Mouse (Mus musculus): ENCODE results near the gene Gm29776.
A peak's percentile ranks its signal among the peaks of the same experiment; 100 is the strongest.

Gm29776 gene

DNA sequence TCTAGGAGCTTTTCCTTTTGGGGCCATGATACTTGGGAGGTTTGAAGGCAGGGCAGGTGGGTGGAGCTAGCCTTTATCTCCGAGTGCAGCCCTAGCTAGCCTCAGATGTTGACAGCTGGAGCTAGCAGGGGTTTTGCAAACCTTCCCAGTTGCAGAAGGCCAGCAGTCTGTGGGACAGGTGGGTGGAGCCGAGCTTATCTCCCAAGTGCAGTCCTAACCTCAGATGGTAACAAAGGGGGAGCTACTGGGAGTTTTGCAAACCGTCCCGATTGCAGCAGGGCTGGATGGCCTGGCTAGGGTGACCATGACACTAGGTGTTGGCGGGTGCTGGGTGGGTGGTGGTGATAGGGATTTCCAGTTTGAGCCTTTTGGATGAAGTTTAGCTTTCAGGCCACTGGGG lies 7.2 kb upstream of the Gm29776 start:
- Histone ChIP-seq H3K36me3 (ENCODE audit: insufficient read depth, low read length) (no peaks in the 10 kb centered on the region), H3K4me1 (replicated peaks; ENCODE audit: low read depth, low read length) (peaks cover 27% of the 10 kb centered on the region), H3K27me3 (ENCODE audit: insufficient read depth, low read length) (peaks cover 46% of the 10 kb centered on the region), H3K9me3 (ENCODE audit: low read length) (no peaks in the 10 kb centered on the region), H3K4me3 (replicated peaks; ENCODE audit: low read length) (no peak overlapping the region)
- TF ChIP-seq NANOG (IDR thresholded peaks at IDR 0.05; ENCODE audit: borderline replicate concordance, low read length) (no peak), POU5F1 (IDR thresholded peaks at IDR 0.05; ENCODE audit: borderline replicate concordance, low read length) (no peak), CTCF (conservative IDR thresholded peaks at IDR 0.05; ENCODE audit: low read length) (no peak)

DNA sequence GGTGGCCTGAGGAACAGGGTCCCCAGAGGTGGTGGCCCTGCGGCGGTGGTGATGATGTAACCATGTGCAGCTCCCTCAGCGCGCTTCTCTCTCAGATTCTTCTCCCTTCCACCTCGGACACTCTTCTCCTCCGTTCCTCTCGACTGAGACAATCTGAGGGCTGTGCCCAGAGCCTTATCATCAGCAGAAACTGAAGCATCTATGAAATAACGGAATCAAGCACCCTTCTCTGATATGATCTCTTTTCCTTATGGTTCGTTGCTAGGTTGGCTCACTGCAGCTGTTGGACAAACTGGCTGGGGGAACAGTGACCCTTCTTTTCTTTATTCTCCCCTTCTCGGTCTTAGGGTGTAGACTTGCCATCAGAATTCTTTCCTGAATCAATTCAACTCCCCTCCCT lies 4.6 kb upstream of the Gm29776 start:
- Histone ChIP-seq H3K4me1 (replicated peaks; ENCODE audit: low read depth, low read length) (peaks cover 28% of the 10 kb centered on the region), H3K36me3 (ENCODE audit: insufficient read depth, low read length) (no peaks in the 10 kb centered on the region), H3K9me3 (ENCODE audit: low read length) (no peaks in the 10 kb centered on the region), H3K4me3 (replicated peaks; ENCODE audit: low read length) (no peak overlapping the region), H3K27me3 (ENCODE audit: insufficient read depth, low read length) (peaks cover 33% of the 10 kb centered on the region)
- no peak for TF ChIP-seq NANOG (IDR thresholded peaks at IDR 0.05; ENCODE audit: borderline replicate concordance, low read length)
- no peak for TF ChIP-seq CTCF (conservative IDR thresholded peaks at IDR 0.05; ENCODE audit: low read length)
- TF ChIP-seq POU5F1 (IDR thresholded peaks at IDR 0.05; ENCODE audit: borderline replicate concordance, low read length) = no peak

DNA sequence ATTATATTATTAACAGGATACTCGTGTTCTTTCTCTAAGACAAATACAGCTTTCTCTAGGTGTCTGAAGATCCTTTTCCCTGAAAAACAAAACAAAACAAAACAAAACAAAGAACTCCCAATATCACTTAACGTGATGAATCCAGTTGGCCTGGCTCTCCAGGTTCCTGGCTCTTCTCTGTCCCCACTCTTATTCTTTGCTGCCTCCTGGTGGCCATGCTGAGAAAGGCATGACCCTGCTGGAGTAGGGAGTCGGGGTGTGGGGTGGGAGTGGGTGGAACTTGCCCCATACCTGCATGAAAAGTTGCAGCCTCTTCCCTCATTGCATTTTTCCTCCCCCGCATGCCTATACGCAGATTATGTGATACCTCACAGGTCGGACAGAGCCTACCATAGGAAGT lies 2.7 kb upstream of the Gm29776 start:
- peaks cover 23% of the 10 kb centered on the region for H3K4me1 ChIP-seq (replicated peaks; ENCODE audit: low read depth, low read length)
- H3K9me3 ChIP-seq (ENCODE audit: low read length) = no peaks in the 10 kb centered on the region
- no peak for TF ChIP-seq POU5F1 (IDR thresholded peaks at IDR 0.05; ENCODE audit: borderline replicate concordance, low read length)
- no peak for TF ChIP-seq NANOG (IDR thresholded peaks at IDR 0.05; ENCODE audit: borderline replicate concordance, low read length)
- peak; percentile 92 for TF ChIP-seq CTCF (conservative IDR thresholded peaks at IDR 0.05; ENCODE audit: low read length)
- no peak overlapping the region for H3K4me3 ChIP-seq (replicated peaks; ENCODE audit: low read length)
- no peaks in the 10 kb centered on the region for H3K36me3 ChIP-seq (ENCODE audit: insufficient read depth, low read length)
- peaks cover 22% of the 10 kb centered on the region for H3K27me3 ChIP-seq (ENCODE audit: insufficient read depth, low read length)

DNA sequence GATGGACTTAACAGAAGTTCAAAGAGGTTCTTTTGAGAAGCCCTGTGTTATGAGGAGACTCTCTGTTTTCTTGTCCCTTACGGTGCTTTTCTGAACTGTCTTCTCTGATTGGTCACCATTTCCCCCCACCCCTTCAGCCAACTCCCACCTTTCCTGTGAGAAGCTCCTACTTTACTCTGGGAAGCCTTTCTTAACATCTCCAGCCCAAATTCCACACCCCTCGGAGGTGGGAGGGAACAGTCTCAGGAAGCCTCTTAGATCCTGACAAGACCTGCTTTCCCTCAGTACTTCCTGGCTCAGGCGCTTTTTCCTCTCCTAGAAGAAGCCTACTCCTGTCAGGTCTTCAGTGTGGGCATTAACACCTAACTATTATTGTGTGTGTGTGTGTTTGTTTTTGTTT lies 953 bp upstream of the Gm29776 start:
- Histone ChIP-seq H3K4me3 (replicated peaks; ENCODE audit: low read length) (no peak overlapping the region), H3K27me3 (ENCODE audit: insufficient read depth, low read length) (peaks cover 26% of the 10 kb centered on the region), H3K36me3 (ENCODE audit: insufficient read depth, low read length) (no peaks in the 10 kb centered on the region), H3K4me1 (replicated peaks; ENCODE audit: low read depth, low read length) (peaks cover 21% of the 10 kb centered on the region), H3K9me3 (ENCODE audit: low read length) (no peaks in the 10 kb centered on the region)
- TF ChIP-seq POU5F1 (IDR thresholded peaks at IDR 0.05; ENCODE audit: borderline replicate concordance, low read length) (no peak), NANOG (IDR thresholded peaks at IDR 0.05; ENCODE audit: borderline replicate concordance, low read length) (no peak), CTCF (conservative IDR thresholded peaks at IDR 0.05; ENCODE audit: low read length) (no peak)

DNA sequence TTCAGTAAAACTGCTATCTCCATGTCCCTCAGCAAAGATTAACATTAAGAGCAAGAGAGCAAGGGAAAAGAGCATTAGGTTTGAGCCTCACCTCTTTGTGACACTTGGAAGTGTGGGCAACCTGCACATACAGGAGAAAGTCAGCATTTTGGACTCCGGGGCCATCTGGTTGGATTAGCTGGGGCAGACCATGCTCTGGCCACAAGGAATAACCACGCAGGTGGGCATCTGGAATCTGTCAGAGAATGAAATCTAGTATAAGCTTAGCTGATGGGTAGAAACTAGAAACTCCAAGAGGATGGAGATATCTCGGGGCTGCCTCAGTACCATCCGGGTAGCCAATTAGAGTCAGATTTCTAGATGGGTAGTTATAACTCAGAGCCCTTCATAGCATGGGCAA lies 1.9 kb downstream of the Gm29776 start:
- Histone ChIP-seq H3K4me1 (replicated peaks; ENCODE audit: low read depth, low read length) (peaks cover 23% of the 10 kb centered on the region), H3K36me3 (ENCODE audit: insufficient read depth, low read length) (peaks cover 19% of the 10 kb centered on the region), H3K9me3 (ENCODE audit: low read length) (no peaks in the 10 kb centered on the region), H3K27me3 (ENCODE audit: insufficient read depth, low read length) (peaks cover 11% of the 10 kb centered on the region; the same call in 1 of the 2 replicates), H3K4me3 (replicated peaks; ENCODE audit: low read length) (no peak overlapping the region)
- TF ChIP-seq NANOG (IDR thresholded peaks at IDR 0.05; ENCODE audit: borderline replicate concordance, low read length) = no peak
- no peak for TF ChIP-seq POU5F1 (IDR thresholded peaks at IDR 0.05; ENCODE audit: borderline replicate concordance, low read length)

DNA sequence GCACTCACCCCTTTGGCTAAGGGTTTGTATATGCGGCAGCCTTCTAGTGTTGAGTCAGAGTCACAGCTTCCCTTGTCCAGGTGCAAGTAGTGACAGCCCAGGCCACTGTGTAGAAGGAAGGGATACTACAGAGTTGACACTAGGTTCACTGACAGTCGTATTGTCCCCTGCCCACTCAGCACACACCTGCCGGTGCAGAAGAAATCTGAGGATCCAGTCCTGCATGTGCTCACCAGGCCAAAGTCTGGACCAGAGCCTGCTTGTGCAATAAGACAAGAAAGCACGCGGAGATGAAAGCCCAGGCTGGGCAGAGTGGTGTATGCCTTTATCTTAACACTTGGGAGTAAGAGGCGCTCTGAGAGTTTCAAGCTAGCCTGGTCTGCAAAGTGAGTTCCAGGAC lies 3.6 kb downstream of the Gm29776 start:
- Histone ChIP-seq H3K4me1 (replicated peaks; ENCODE audit: low read depth, low read length) (peaks cover 20% of the 10 kb centered on the region), H3K4me3 (replicated peaks; ENCODE audit: low read length) (no peak overlapping the region), H3K36me3 (ENCODE audit: insufficient read depth, low read length) (peaks cover 29% of the 10 kb centered on the region), H3K27me3 (ENCODE audit: insufficient read depth, low read length) (peaks cover 11% of the 10 kb centered on the region; the same call in 1 of the 2 replicates), H3K9me3 (ENCODE audit: low read length) (no peaks in the 10 kb centered on the region)
- TF ChIP-seq CTCF (conservative IDR thresholded peaks at IDR 0.05; ENCODE audit: low read length) = no peak
- no peak for TF ChIP-seq POU5F1 (IDR thresholded peaks at IDR 0.05; ENCODE audit: borderline replicate concordance, low read length)
- no peak for TF ChIP-seq NANOG (IDR thresholded peaks at IDR 0.05; ENCODE audit: borderline replicate concordance, low read length)

DNA sequence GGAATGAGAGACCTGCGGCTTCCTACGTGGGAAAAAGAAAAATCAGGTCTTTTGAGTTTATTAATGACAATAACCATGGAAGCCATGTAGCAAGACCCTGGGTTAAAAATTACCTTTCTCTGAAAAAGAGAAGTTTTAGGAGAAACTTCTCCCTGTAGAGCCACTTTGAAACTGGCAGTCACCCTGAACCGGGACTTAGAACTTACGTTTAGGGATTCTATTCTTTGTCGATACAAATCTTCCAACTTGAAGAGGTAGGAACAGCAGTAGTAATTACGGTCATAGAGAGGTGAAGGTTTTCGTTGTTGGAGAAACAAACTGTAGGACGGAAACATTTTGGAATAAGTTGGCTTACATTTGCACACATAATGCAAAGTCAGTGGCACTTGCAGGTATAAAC lies 11.4 kb downstream of the Gm29776 start:
- Histone ChIP-seq H3K27me3 (ENCODE audit: insufficient read depth, low read length) (no peaks in the 10 kb centered on the region), H3K4me3 (replicated peaks; ENCODE audit: low read length) (peak overlapping the region; percentile 98), H3K36me3 (ENCODE audit: insufficient read depth, low read length) (peaks cover 45% of the 10 kb centered on the region), H3K4me1 (replicated peaks; ENCODE audit: low read depth, low read length) (peaks cover 28% of the 10 kb centered on the region), H3K9me3 (ENCODE audit: low read length) (no peaks in the 10 kb centered on the region)
- TF ChIP-seq POU5F1 (IDR thresholded peaks at IDR 0.05; ENCODE audit: borderline replicate concordance, low read length) (no peak), CTCF (conservative IDR thresholded peaks at IDR 0.05; ENCODE audit: low read length) (no peak), NANOG (IDR thresholded peaks at IDR 0.05; ENCODE audit: borderline replicate concordance, low read length) (no peak)

DNA sequence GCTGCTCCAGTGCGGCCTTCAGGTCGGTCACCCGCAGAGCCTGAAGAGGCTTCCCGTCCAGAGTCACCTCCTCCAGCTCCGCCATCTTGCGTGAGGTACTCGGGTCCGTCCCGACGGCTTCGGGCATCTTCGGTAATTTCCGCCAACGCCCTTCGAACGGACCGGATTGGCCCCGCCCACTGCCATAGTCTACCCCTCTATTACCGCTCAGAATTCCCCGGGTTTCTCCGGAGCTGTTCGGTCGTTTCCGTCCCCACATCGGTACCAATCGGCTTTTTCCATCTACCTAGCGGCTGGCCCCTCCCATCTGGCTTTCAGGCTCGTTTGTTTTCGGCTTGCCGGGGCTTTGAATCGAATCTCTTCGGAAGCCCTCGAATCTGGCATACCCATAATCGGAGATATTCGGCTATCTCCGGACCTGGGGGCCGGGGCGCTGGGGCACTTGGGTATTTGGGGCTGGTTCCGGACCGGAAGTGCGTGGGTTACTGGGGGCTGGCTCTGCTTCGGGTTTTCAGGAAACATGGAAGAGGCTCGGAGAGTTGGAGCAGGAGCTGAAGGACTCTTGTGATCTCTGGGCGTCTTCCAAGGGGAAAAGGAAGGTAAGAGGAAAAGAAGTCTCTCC lies 12.0 kb downstream of the Gm29776 start, which contains the start of gene Acin1:
TSS of gene Acin1 (minus strand) at position 410 of the 622 bp plus-strand sequence.
- Histone ChIP-seq H3K4me3 (replicated peaks; ENCODE audit: low read length) (peak within 1 kb of the TSS; percentile 98), H3K4me1 (replicated peaks; ENCODE audit: low read depth, low read length) (peaks cover 28% of the 10 kb centered on the region), H3K36me3 (ENCODE audit: insufficient read depth, low read length) (peaks cover 48% of the 10 kb centered on the region), H3K9me3 (ENCODE audit: low read length) (no peaks in the 10 kb centered on the region), H3K27me3 (ENCODE audit: insufficient read depth, low read length) (no peaks in the 10 kb centered on the region)
- TF ChIP-seq NANOG (IDR thresholded peaks at IDR 0.05; ENCODE audit: borderline replicate concordance, low read length) = no peak
- TF ChIP-seq POU5F1 (IDR thresholded peaks at IDR 0.05; ENCODE audit: borderline replicate concordance, low read length) = no peak
- no peak for TF ChIP-seq CTCF (conservative IDR thresholded peaks at IDR 0.05; ENCODE audit: low read length)

DNA sequence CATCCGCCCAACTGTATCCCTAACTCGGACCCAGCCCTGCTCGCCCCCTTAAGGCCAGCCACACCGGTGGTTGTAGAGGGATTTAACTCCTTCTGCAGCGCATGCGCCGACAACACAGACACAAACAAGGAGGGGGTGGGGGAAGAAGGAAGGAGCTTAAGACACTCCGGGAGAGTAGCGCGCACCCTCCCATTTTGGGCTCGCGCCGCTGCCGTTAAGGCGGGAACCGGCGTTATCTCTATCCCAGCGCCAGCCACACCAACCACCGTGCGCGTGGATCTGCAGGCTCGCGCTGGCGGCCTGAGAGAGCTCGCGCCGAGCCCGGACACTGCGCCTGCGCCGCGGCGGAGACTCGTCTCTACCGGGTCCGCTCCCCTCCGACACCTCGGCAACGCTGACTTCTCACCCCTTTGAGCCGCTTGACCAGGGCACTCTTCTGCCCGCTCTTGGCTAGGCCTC lies 12.5 kb downstream of the Gm29776 start, which contains the start of gene 1700123O20Rik:
TSS of gene 1700123O20Rik (plus strand) at position 154 of the 459 bp plus-strand sequence.
- Histone ChIP-seq H3K9me3 (ENCODE audit: low read length) (no peaks in the 10 kb centered on the region), H3K27me3 (ENCODE audit: insufficient read depth, low read length) (no peaks in the 10 kb centered on the region), H3K4me1 (replicated peaks; ENCODE audit: low read depth, low read length) (peaks cover 28% of the 10 kb centered on the region), H3K36me3 (ENCODE audit: insufficient read depth, low read length) (peaks cover 48% of the 10 kb centered on the region), H3K4me3 (replicated peaks; ENCODE audit: low read length) (peak within 1 kb of the TSS; percentile 98)
- no peak for TF ChIP-seq POU5F1 (IDR thresholded peaks at IDR 0.05; ENCODE audit: borderline replicate concordance, low read length)
- TF ChIP-seq NANOG (IDR thresholded peaks at IDR 0.05; ENCODE audit: borderline replicate concordance, low read length) = no peak
- TF ChIP-seq CTCF (conservative IDR thresholded peaks at IDR 0.05; ENCODE audit: low read length) = no peak
